ENCODE assay signal across 18 mouse cellular contexts in the genomic region with DNA sequence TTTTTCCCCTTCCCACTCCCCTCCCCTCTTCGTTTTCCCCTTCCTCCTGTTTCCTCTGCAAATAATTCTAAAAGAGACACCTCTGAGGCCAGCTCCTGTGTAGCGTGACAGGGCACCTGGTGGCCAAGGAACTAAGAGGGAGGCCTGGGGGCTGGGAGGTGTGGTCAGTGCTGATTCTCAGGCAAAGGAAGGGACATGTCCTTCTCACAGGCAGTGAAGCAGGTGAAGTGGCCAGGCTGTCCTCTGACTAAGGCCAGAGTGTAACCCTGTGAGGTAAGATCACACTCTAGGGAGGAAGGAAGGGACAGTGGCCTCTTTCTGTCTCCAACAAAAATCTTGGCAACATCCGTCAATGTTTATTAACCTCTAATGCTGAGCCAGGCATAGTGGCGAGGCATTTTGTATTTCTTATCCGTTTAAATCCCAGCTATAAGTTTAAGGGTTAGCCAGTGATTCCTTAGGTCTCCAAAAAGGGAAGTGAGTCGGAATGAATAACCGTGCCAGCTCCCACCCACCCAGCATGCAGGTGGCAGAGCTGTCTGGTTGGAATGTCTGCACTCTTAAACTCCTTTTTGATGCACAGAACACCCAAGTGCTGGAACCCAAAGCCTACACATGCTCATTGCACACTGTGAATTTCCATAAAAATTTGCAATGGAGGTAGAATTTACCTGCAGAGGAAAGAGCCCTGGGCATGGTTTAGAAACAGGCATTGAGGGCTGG. TPM values are rescaled to one million over a fixed set of nuclear protein-coding genes. Genes with fewer than 3 reads are reported as not detected.
DNase-seq lines count a peak whose midpoint lies in the region; ATAC-seq and TF ChIP-seq lines count a peak whose summit lies in the region.
"Had no signal": no experiment of that assay in that cellular context is flagged by ENCODE, and none has a peak within 500 bp of the region (broad histone marks: within the 10 kb centered on the region; RNA-seq: fewer than 3 reads in every experiment).

No protein-coding gene starts in this region.

- 52% methylated on average over 7 of the region's 7 CpGs for WGBS in kidney, embryonic 15.5 days
- WGBS in kidney, embryonic 14.5 days, result 60% methylated on average over 7 of the region's 7 CpGs
- WGBS in lung, postnatal 0 days, result 31% methylated on average over 7 of the region's 7 CpGs
- WGBS in stomach, postnatal 0 days, result 36% methylated on average over 7 of the region's 7 CpGs

- TF ChIP-seq CTCF in lung, postnatal 0 days (IDR thresholded peaks at IDR 0.05), result no peak
- TF ChIP-seq CTCF in stomach, postnatal 0 days (IDR thresholded peaks at IDR 0.05; ENCODE audit: low read depth), result no peak

- H3K4me1 ChIP-seq in kidney, embryonic 15.5 days, result peaks cover 10% of the 10 kb centered on the region
- H3K4me1 ChIP-seq in kidney, embryonic 14.5 days (ENCODE audit: control insufficient read depth, insufficient read depth, low read length), result no peaks in the 10 kb centered on the region
- H3K4me1 ChIP-seq in lung, postnatal 0 days (ENCODE audit: insufficient read depth, low read depth, low read length), result peaks cover 14% of the 10 kb centered on the region; the same call in 1 of the 2 replicates
- H3K4me1 ChIP-seq in stomach, postnatal 0 days (replicated peaks; ENCODE audit: control insufficient read depth, insufficient read depth), result peaks cover 6% of the 10 kb centered on the region; the same call in 1 of the 2 replicates
- H3K4me1 ChIP-seq: neural tube, embryonic 13.5 days had no signal

- H3K27me3 ChIP-seq in kidney, embryonic 15.5 days, result no peaks in the 10 kb centered on the region
- H3K27me3 ChIP-seq in kidney, embryonic 14.5 days (ENCODE audit: control insufficient read depth, insufficient read depth, low read length), result no peaks in the 10 kb centered on the region
- H3K27me3 ChIP-seq in lung, postnatal 0 days (replicated peaks; ENCODE audit: insufficient read depth, low read length), result no peaks in the 10 kb centered on the region
- H3K27me3 ChIP-seq in stomach, postnatal 0 days (ENCODE audit: control insufficient read depth, insufficient read depth, low read length), result no peaks in the 10 kb centered on the region
- H3K27me3 ChIP-seq: neural tube, embryonic 13.5 days had no signal

- H3K27ac ChIP-seq in kidney, embryonic 15.5 days, result peak overlapping the region; percentile 15; the same call in 1 of the 2 replicates
- no peak overlapping the region for H3K27ac ChIP-seq in kidney, embryonic 14.5 days (ENCODE audit: low read depth, low read length)
- H3K27ac ChIP-seq in lung, postnatal 0 days (ENCODE audit: low read length), result peak overlapping the region; percentile 77
- H3K27ac ChIP-seq in stomach, postnatal 0 days (replicated peaks), result peak overlapping the region; percentile 73
- H3K27ac ChIP-seq: hindbrain, embryonic 14.5 days; neural tube, embryonic 13.5 days had no signal

- TF ChIP-seq EP300 in lung, postnatal 0 days (IDR thresholded peaks at IDR 0.05), result no peak
- TF ChIP-seq EP300 in stomach, postnatal 0 days (optimal IDR thresholded peaks at IDR 0.05), result no peak

- DNase-seq in brain, adult 2 months (ENCODE audit: low read depth, low spot score), result peak; percentile 29
- peak; percentile 39 for DNase-seq in lung, postnatal 0 days (ENCODE audit: low spot score)
- peak; percentile 36 for DNase-seq in stomach, postnatal 0 days (ENCODE audit: low spot score)
- no peak for DNase-seq in right cerebral cortex, postnatal 36 days (ENCODE audit: low spot score in 2 of 2)
- no peak for DNase-seq in cerebellum, adult 18-20 months
- DNase-seq: forebrain, postnatal 0 days; gastrocnemius, postnatal 10 days; kidney, adult 18-20 months; left cerebral cortex, postnatal 4 days; right cerebral cortex, postnatal 4 days; thymus, postnatal 14 days had no signal

- peak; percentile 70 for ATAC-seq in kidney, embryonic 15.5 days (replicated peaks; ENCODE audit: low FRiP score)
- no peak for ATAC-seq in kidney, embryonic 14.5 days (ENCODE audit: low FRiP score, low TSS enrichment)
- ATAC-seq in lung, postnatal 0 days, result peak; percentile 54
- peak; percentile 23; the same call in 1 of the 2 replicates for ATAC-seq in stomach, postnatal 0 days (ENCODE audit: low FRiP score, low TSS enrichment)
- ATAC-seq: CD4-positive, CD25-positive, alpha-beta regulatory T cell, adult 4 months; forebrain, postnatal 0 days had no signal

- no peak overlapping the region for H3K4me3 ChIP-seq in kidney, embryonic 15.5 days (replicated peaks)
- no peak overlapping the region for H3K4me3 ChIP-seq in kidney, embryonic 14.5 days (ENCODE audit: low read length)
- no peak overlapping the region for H3K4me3 ChIP-seq in lung, postnatal 0 days (ENCODE audit: low read depth, low read length)
- no peak overlapping the region for H3K4me3 ChIP-seq in stomach, postnatal 0 days (ENCODE audit: low read depth, low read length)
- H3K4me3 ChIP-seq: neural tube, embryonic 13.5 days had no signal

- no peak overlapping the region for H3K4me2 ChIP-seq in kidney, embryonic 15.5 days
- no peak overlapping the region for H3K4me2 ChIP-seq in kidney, embryonic 14.5 days (replicated peaks; ENCODE audit: low read depth, low read length)
- H3K4me2 ChIP-seq in lung, postnatal 0 days (replicated peaks; ENCODE audit: low read depth, low read length), result peak overlapping the region; percentile 17
- no peak overlapping the region for H3K4me2 ChIP-seq in stomach, postnatal 0 days (replicated peaks; ENCODE audit: low read depth)
- H3K4me2 ChIP-seq: hindbrain, embryonic 14.5 days; midbrain, embryonic 11.5 days; neural tube, embryonic 13.5 days had no signal

- H3K36me3 ChIP-seq in kidney, embryonic 15.5 days, result no peaks in the 10 kb centered on the region
- H3K36me3 ChIP-seq in kidney, embryonic 14.5 days (ENCODE audit: control insufficient read depth, insufficient read depth, low read length), result no peaks in the 10 kb centered on the region
- no peaks in the 10 kb centered on the region for H3K36me3 ChIP-seq in lung, postnatal 0 days (ENCODE audit: insufficient read depth, low read length)
- H3K36me3 ChIP-seq in stomach, postnatal 0 days (ENCODE audit: control insufficient read depth, insufficient read depth, low read length), result no peaks in the 10 kb centered on the region
- H3K36me3 ChIP-seq: G1E; neural tube, embryonic 13.5 days had no signal

- H3K9ac ChIP-seq in kidney, embryonic 15.5 days, result no peak overlapping the region
- no peak overlapping the region for H3K9ac ChIP-seq in kidney, embryonic 14.5 days (ENCODE audit: low read depth, low read length)
- H3K9ac ChIP-seq in lung, postnatal 0 days (replicated peaks; ENCODE audit: low read depth), result 0 out of 2 replicates have a peak overlapping the region, but pooled peaks have one; percentile 12
- H3K9ac ChIP-seq in stomach, postnatal 0 days (ENCODE audit: low read length), result no peak overlapping the region
- H3K9ac ChIP-seq: forebrain, postnatal 0 days; hindbrain, embryonic 14.5 days; neural tube, embryonic 13.5 days had no signal

- H3K9me3 ChIP-seq in kidney, embryonic 15.5 days (replicated peaks), result no peaks in the 10 kb centered on the region
- no peaks in the 10 kb centered on the region for H3K9me3 ChIP-seq in kidney, embryonic 14.5 days (ENCODE audit: control insufficient read depth, low read length)
- no peaks in the 10 kb centered on the region for H3K9me3 ChIP-seq in lung, postnatal 0 days (ENCODE audit: low read length)
- no peaks in the 10 kb centered on the region for H3K9me3 ChIP-seq in stomach, postnatal 0 days (ENCODE audit: control insufficient read depth, low read length)
- H3K9me3 ChIP-seq: G1E; neural tube, embryonic 13.5 days had no signal

RNA-seq across cellular contexts. Expression of a gene that starts 29.8 kb away (rescaled TPM):
- 94.6 and 104 TPM in 2 replicates for polyA plus RNA-seq in kidney, embryonic 15.5 days (2015; fragmentation: Nextera tagmentation; extraction: Ambion mirVana)
- polyA plus RNA-seq in kidney, embryonic 14.5 days (2014; fragmentation: Nextera tagmentation; extraction: Ambion mirVana), result 54.0 and 67.7 TPM in 2 replicates
- 84.1 and 90.6 TPM in 2 replicates for polyA plus RNA-seq in lung, postnatal 0 days (2015; fragmentation: Nextera tagmentation; extraction: Ambion mirVana)
- 25.1 and 28.0 TPM in 2 replicates for polyA plus RNA-seq in stomach, postnatal 0 days (2015; fragmentation: Nextera tagmentation; extraction: Ambion mirVana)
- polyA plus RNA-seq: CD4-positive, CD25-positive, alpha-beta regulatory T cell, adult 4 months; G1E had no signal

RNA-seq across cellular contexts. Expression of a gene that starts 58.4 kb away (rescaled TPM):
- polyA plus RNA-seq in kidney, embryonic 15.5 days (2015; fragmentation: Nextera tagmentation; extraction: Ambion mirVana), result 29.2 and 39.2 TPM in 2 replicates
- 8.1 and 10.1 TPM in 2 replicates for polyA plus RNA-seq in kidney, embryonic 14.5 days (2014; fragmentation: Nextera tagmentation; extraction: Ambion mirVana)
- 40.3 and 40.7 TPM in 2 replicates for polyA plus RNA-seq in lung, postnatal 0 days (2015; fragmentation: Nextera tagmentation; extraction: Ambion mirVana)
- polyA plus RNA-seq in stomach, postnatal 0 days (2015; fragmentation: Nextera tagmentation; extraction: Ambion mirVana), result 32.9 and 34.0 TPM in 2 replicates

Comparison
In these comparisons a context has a peak if more than half of its experiments do, and no peak if none do; other contexts are left out.
1. DNase-seq: peak in brain, adult 2 months (single experiment), lung, postnatal 0 days (single experiment) and stomach, postnatal 0 days (single experiment); none in right cerebral cortex, postnatal 36 days (0 of 2) and cerebellum, adult 18-20 months (0 of 2).